Mouse (Mus musculus) forebrain, embryonic 16.5 days (tissue): Measurements from ENCODE around the gene Endog. TPM values are rescaled to one million over a fixed set of nuclear protein-coding genes. Genes with fewer than 3 reads are reported as not detected.

ENCODE experiments used
- ATAC-seq: fragments of 200-750 bp; cut with Nextera tagmentation; 2 replicates; pipeline ENCODE4 v1.8.0; 2017; ENCODE audit warnings: mild to moderate bottlenecking, moderate library complexity
- H3K27ac ChIP-seq: fragments of 300-500 bp; sonication (generic); 2 replicates; pipeline ENCODE4 v1.5.1; 2014; ENCODE audit warnings: low read length, control low read depth
- H3K27me3 ChIP-seq: fragments of 300-500 bp; sonication (generic); replicated peaks from 2 replicates; pipeline ENCODE4 v1.6.1; 2014; ENCODE audit warnings: low read length; ENCODE audit not compliant: control insufficient read depth, insufficient read depth
- H3K36me3 ChIP-seq: fragments of 300-500 bp; sonication (generic); 2 replicates; pipeline ENCODE4 v1.6.1; 2014; ENCODE audit not compliant: control insufficient read depth, insufficient read depth
- H3K4me1 ChIP-seq: fragments of 300-500 bp; sonication (generic); replicated peaks from 2 replicates; pipeline ENCODE4 v1.6.1; 2014; ENCODE audit warnings: low read length; ENCODE audit not compliant: control insufficient read depth, insufficient read depth
- H3K4me2 ChIP-seq: fragments of 300-500 bp; sonication (generic); 2 replicates; pipeline ENCODE4 v1.6.1; 2014; ENCODE audit warnings: mild to moderate bottlenecking, low read length, control low read depth
- H3K4me3 ChIP-seq: fragments of 300-500 bp; sonication (generic); replicated peaks from 2 replicates; pipeline ENCODE4 v1.5.1; 2014; ENCODE audit warnings: mild to moderate bottlenecking, low read length, control low read depth
- H3K9ac ChIP-seq: fragments of 300-500 bp; sonication (generic); replicated peaks from 2 replicates; pipeline ENCODE4 v1.6.1; 2014; ENCODE audit warnings: low read depth, low read length, control low read depth
- H3K9me3 ChIP-seq: fragments of 300-500 bp; sonication (generic); 2 replicates; pipeline ENCODE4 v1.6.1; 2016; ENCODE audit warnings: low read length; ENCODE audit not compliant: control insufficient read depth
- WGBS: fragments of 180-500 bp; shearing (Covaris S2); extraction: QIAGEN DNeasy Blood & Tissue Kit; methylation state at CpG from one replicate; pipeline ENCODE4 v1.1.7; 2014; 5-methylcytosine and 5-hydroxymethylcytosine counted together
- polyA plus RNA-seq: library from polyadenylated mRNA; unstranded; fragments of >200 nt; fragmentation: Nextera tagmentation; extraction: Ambion mirVana; gene quantifications from 2 replicates; pipeline ENCODE4 v1.2.1, GENCODE M21; 2015

The Endog gene
- polyA plus RNA-seq, 1 experiment from 2014 or later: 13.3 TPM

- no peak for ATAC-seq
- H3K4me3 ChIP-seq: no peak overlapping the region
- H3K27ac ChIP-seq: no peak overlapping the region
- no peaks in the 10 kb centered on the region for H3K9me3 ChIP-seq
- H3K36me3 ChIP-seq: no peaks in the 10 kb centered on the region
- no peak overlapping the region for H3K9ac ChIP-seq
- H3K4me2 ChIP-seq: no peak overlapping the region
- 86% methylated on average over 5 of the region's 5 CpGs for WGBS
- no peaks in the 10 kb centered on the region for H3K27me3 ChIP-seq
- H3K4me1 ChIP-seq: peaks cover 6% of the 10 kb centered on the region
These were observed 29.2 kb downstream of the Endog start for GRCm38 (mm10) chr2:30200388-30200925.

- Histone ChIP-seq H3K4me2 (no peak overlapping the region), H3K9me3 (no peaks in the 10 kb centered on the region), H3K36me3 (no peaks in the 10 kb centered on the region), H3K4me1 (peaks cover 12% of the 10 kb centered on the region), H3K27ac (no peak overlapping the region), H3K27me3 (no peaks in the 10 kb centered on the region), H3K9ac (no peak overlapping the region), H3K4me3 (no peak overlapping the region)
- ATAC-seq: no peak
- WGBS: 75% methylated on average over 7 of the region's 7 CpGs
These were observed 32.1 kb downstream of the Endog start for GRCm38 (mm10) chr2:30203439-30203838.

- ATAC-seq: no peak; the same call in none of the 2 replicates
- Histone ChIP-seq H3K36me3 (no peaks in the 10 kb centered on the region), H3K9me3 (no peaks in the 10 kb centered on the region), H3K4me3 (peak overlapping the region; percentile 82), H3K9ac (peak overlapping the region; percentile 71), H3K4me1 (peaks cover 12% of the 10 kb centered on the region), H3K27ac (peak overlapping the region; percentile 76), H3K27me3 (no peaks in the 10 kb centered on the region), H3K4me2 (peak overlapping the region; percentile 76)
- WGBS: 1% methylated on average over 13 of the region's 13 CpGs
These were observed 33.9 kb downstream of the Endog start for GRCm38 (mm10) chr2:30205255-30205628.

- Histone ChIP-seq H3K9me3 (no peaks in the 10 kb centered on the region), H3K9ac (peak within 1 kb of the TSS; percentile 71), H3K36me3 (no peaks in the 10 kb centered on the region), H3K4me1 (peaks cover 12% of the 10 kb centered on the region), H3K4me2 (peak within 1 kb of the TSS; percentile 76), H3K27me3 (no peaks in the 10 kb centered on the region), H3K27ac (peak within 1 kb of the TSS; percentile 76), H3K4me3 (peak within 1 kb of the TSS; percentile 82)
- WGBS: under 1% methylated on average over 43 of the region's 44 CpGs
- ATAC-seq: peak; percentile 99
These were observed 34.5 kb downstream of the Endog start, which contains the start of gene Kyat1 for GRCm38 (mm10) chr2:30205629-30206357. Gene Kyat1 (minus strand): TSS chr2:30205847.

GRCm38 (mm10) chr2:30207401-30207800 lies 36.1 kb downstream of the Endog start:
- WGBS: 82% methylated on average over 4 of the region's 4 CpGs
- Histone ChIP-seq H3K4me1 (peaks cover 12% of the 10 kb centered on the region), H3K27ac (no peak overlapping the region), H3K4me3 (no peak overlapping the region), H3K36me3 (no peaks in the 10 kb centered on the region), H3K9me3 (no peaks in the 10 kb centered on the region), H3K27me3 (no peaks in the 10 kb centered on the region), H3K9ac (no peak overlapping the region), H3K4me2 (no peak overlapping the region)
- no peak for ATAC-seq

- Histone ChIP-seq H3K9ac (no peak overlapping the region), H3K4me1 (peaks cover 12% of the 10 kb centered on the region), H3K4me3 (no peak overlapping the region), H3K36me3 (no peaks in the 10 kb centered on the region), H3K4me2 (no peak overlapping the region), H3K27me3 (no peaks in the 10 kb centered on the region), H3K9me3 (no peaks in the 10 kb centered on the region), H3K27ac (no peak overlapping the region)
- ATAC-seq: no peak
- WGBS: 76% methylated on average over 5 of the region's 5 CpGs
These were observed 36.6 kb downstream of the Endog start for GRCm38 (mm10) chr2:30207886-30208285.

GRCm38 (mm10) chr2:30211408-30212168 lies 40.3 kb downstream of the Endog start:
- Histone ChIP-seq H3K9ac (no peak overlapping the region), H3K4me3 (no peak overlapping the region), H3K9me3 (no peaks in the 10 kb centered on the region), H3K4me1 (no peaks in the 10 kb centered on the region; the same call in 1 of the 2 replicates), H3K27ac (no peak overlapping the region), H3K27me3 (no peaks in the 10 kb centered on the region), H3K4me2 (no peak overlapping the region), H3K36me3 (no peaks in the 10 kb centered on the region)
- WGBS: 76% methylated on average over 6 of the region's 6 CpGs
- no peak for ATAC-seq

- Histone ChIP-seq H3K27me3 (no peaks in the 10 kb centered on the region), H3K4me2 (no peak overlapping the region), H3K4me1 (no peaks in the 10 kb centered on the region), H3K9me3 (no peaks in the 10 kb centered on the region), H3K36me3 (no peaks in the 10 kb centered on the region), H3K9ac (no peak overlapping the region), H3K4me3 (no peak overlapping the region), H3K27ac (no peak overlapping the region)
- 74% methylated on average over 4 of the region's 4 CpGs for WGBS
- no peak for ATAC-seq
These were observed 40.9 kb downstream of the Endog start for GRCm38 (mm10) chr2:30212169-30212545.

GRCm38 (mm10) chr2:30212951-30213350 lies 41.7 kb downstream of the Endog start:
- H3K27me3 ChIP-seq: no peaks in the 10 kb centered on the region
- no peak overlapping the region for H3K4me3 ChIP-seq
- no peaks in the 10 kb centered on the region for H3K36me3 ChIP-seq
- no peaks in the 10 kb centered on the region for H3K4me1 ChIP-seq
- ATAC-seq: no peak
- H3K9me3 ChIP-seq: no peaks in the 10 kb centered on the region
- no peak overlapping the region for H3K4me2 ChIP-seq
- H3K9ac ChIP-seq: no peak overlapping the region
- H3K27ac ChIP-seq: no peak overlapping the region
- WGBS: 78% methylated on average over 1 of the region's 1 CpGs
